Mouse (Mus musculus): ENCODE data around the gene Serpina12. TPM values are rescaled to one million over a fixed set of nuclear protein-coding genes. Genes with fewer than 3 reads are reported as not detected.

Gene Serpina12
- polyA plus RNA-seq, 1 experiment from 2014 or later: not detected

GRCm38 (mm10) chr12:103985868-103986267 is 58.4 kb downstream of the Serpina12 start:
- Histone ChIP-seq H3K9me3 (ENCODE audit: control insufficient read depth, low read length) (no peaks in the 10 kb centered on the region), H3K27me3 (replicated peaks; ENCODE audit: control insufficient read depth, insufficient read depth, low read length) (no peaks in the 10 kb centered on the region), H3K4me3 (ENCODE audit: low read depth, low read length) (no peak overlapping the region), H3K4me1 (ENCODE audit: control insufficient read depth, insufficient read depth, low read length) (no peaks in the 10 kb centered on the region), H3K36me3 (ENCODE audit: control insufficient read depth, insufficient read depth, low read length) (no peaks in the 10 kb centered on the region), H3K27ac (replicated peaks; ENCODE audit: low read depth, low read length) (no peak overlapping the region), H3K4me2 (ENCODE audit: low read depth, low read length) (no peak overlapping the region), H3K9ac (ENCODE audit: low read depth, low read length) (no peak overlapping the region)
- no peak for ATAC-seq (ENCODE audit: low read depth)
- WGBS: 69% methylated on average over 5 of the region's 5 CpGs
- no peak for DNase-seq (ENCODE audit: low spot score)

GRCm38 (mm10) chr12:103984935-103985334 is 59.3 kb downstream of the Serpina12 start:
- no peak for ATAC-seq (ENCODE audit: low read depth)
- WGBS: 59% methylated on average over 4 of the region's 4 CpGs
- no peaks in the 10 kb centered on the region for H3K4me1 ChIP-seq (ENCODE audit: control insufficient read depth, insufficient read depth, low read length)

GRCm38 (mm10) chr12:103981646-103982360 is 62.4 kb downstream of the Serpina12 start:
- 70% methylated on average over 7 of the region's 7 CpGs for WGBS
- ATAC-seq (ENCODE audit: low read depth): no peak
- Histone ChIP-seq H3K4me2 (ENCODE audit: low read depth, low read length) (no peak overlapping the region), H3K36me3 (ENCODE audit: control insufficient read depth, insufficient read depth, low read length) (no peaks in the 10 kb centered on the region), H3K4me3 (ENCODE audit: low read depth, low read length) (no peak overlapping the region), H3K27ac (replicated peaks; ENCODE audit: low read depth, low read length) (no peak overlapping the region), H3K4me1 (ENCODE audit: control insufficient read depth, insufficient read depth, low read length) (no peaks in the 10 kb centered on the region), H3K9me3 (ENCODE audit: control insufficient read depth, low read length) (no peaks in the 10 kb centered on the region), H3K9ac (ENCODE audit: low read depth, low read length) (no peak overlapping the region), H3K27me3 (replicated peaks; ENCODE audit: control insufficient read depth, insufficient read depth, low read length) (no peaks in the 10 kb centered on the region)
- no peak for DNase-seq (ENCODE audit: low spot score)

More at GRCm38 (mm10) chr12:103984935-103985334, 59.3 kb downstream of the Serpina12 start:
- Histone ChIP-seq H3K4me3 (ENCODE audit: low read depth, low read length) (no peak overlapping the region), H3K9ac (ENCODE audit: low read depth, low read length) (no peak overlapping the region), H3K27ac (replicated peaks; ENCODE audit: low read depth, low read length) (no peak overlapping the region), H3K27me3 (replicated peaks; ENCODE audit: control insufficient read depth, insufficient read depth, low read length) (no peaks in the 10 kb centered on the region), H3K36me3 (ENCODE audit: control insufficient read depth, insufficient read depth, low read length) (no peaks in the 10 kb centered on the region), H3K4me2 (ENCODE audit: low read depth, low read length) (no peak overlapping the region), H3K9me3 (ENCODE audit: control insufficient read depth, low read length) (no peaks in the 10 kb centered on the region)
- peak; percentile 51 for DNase-seq (ENCODE audit: low spot score)

Other genes starting within 250 kb of the Serpina12 start
- 0.18 TPM in 1 of 2 replicates, not detected in the other for gene Serpina1b, start 214.1 kb downstream of the Serpina12 start, polyA plus RNA-seq (2014; fragmentation: Nextera tagmentation; extraction: Ambion mirVana)
- 0.18 TPM in 1 of 2 replicates, not detected in the other for gene Serpina1a, start 180.9 kb downstream of the Serpina12 start, polyA plus RNA-seq (2014; fragmentation: Nextera tagmentation; extraction: Ambion mirVana)
- gene Serpina1c, start 139.6 kb downstream of the Serpina12 start, polyA plus RNA-seq (2014; fragmentation: Nextera tagmentation; extraction: Ambion mirVana): not detected in 2 replicates
- not detected in 2 replicates for gene Serpina1e, start 85.5 kb downstream of the Serpina12 start, polyA plus RNA-seq (2014; fragmentation: Nextera tagmentation; extraction: Ambion mirVana)
- gene Serpina11, start 54.5 kb downstream of the Serpina12 start, polyA plus RNA-seq (2014; fragmentation: Nextera tagmentation; extraction: Ambion mirVana): not detected in 2 replicates
- gene Serpina9, start 30.7 kb downstream of the Serpina12 start, polyA plus RNA-seq (2014; fragmentation: Nextera tagmentation; extraction: Ambion mirVana): 0.54 and 0.82 TPM in 2 replicates
- gene Serpina5, start 56.7 kb upstream of the Serpina12 start, polyA plus RNA-seq (2014; fragmentation: Nextera tagmentation; extraction: Ambion mirVana): not detected in 2 replicates
- not detected in 2 replicates for gene Serpina3a, start 68.3 kb upstream of the Serpina12 start, polyA plus RNA-seq (2014; fragmentation: Nextera tagmentation; extraction: Ambion mirVana)
- not detected in 2 replicates for gene Serpina3b, start 83.6 kb upstream of the Serpina12 start, polyA plus RNA-seq (2014; fragmentation: Nextera tagmentation; extraction: Ambion mirVana)
- not detected in 2 replicates for gene Serpina3c, start 109.4 kb upstream of the Serpina12 start, polyA plus RNA-seq (2014; fragmentation: Nextera tagmentation; extraction: Ambion mirVana)
- 0.09 and 0.13 TPM in 2 replicates for gene Serpina3f, start 170.1 kb upstream of the Serpina12 start, polyA plus RNA-seq (2014; fragmentation: Nextera tagmentation; extraction: Ambion mirVana)
- gene Serpina3g, start 191.8 kb upstream of the Serpina12 start, polyA plus RNA-seq (2014; fragmentation: Nextera tagmentation; extraction: Ambion mirVana): 4.1 and 4.5 TPM in 2 replicates
- gene Serpina3i, start 218.7 kb upstream of the Serpina12 start, polyA plus RNA-seq (2014; fragmentation: Nextera tagmentation; extraction: Ambion mirVana): 0.35 and 1.7 TPM in 2 replicates

Measured in embryonic facial prominence, embryonic 14.5 days (tissue).